Mouse (Mus musculus) C2C12 (cell line): ENCODE measurements around the gene Hcn3. TPM values are rescaled to one million over a fixed set of nuclear protein-coding genes. Genes with fewer than 3 reads are reported as not detected.

Experiments
- H3K27me3 ChIP-seq: one replicate; pipeline ENCODE4 v1.6.1; 2011; ENCODE audit not compliant: control insufficient read depth, insufficient read depth, insufficient read length
- H3K36me3 ChIP-seq: one replicate; pipeline ENCODE4 v1.6.1; 2011; ENCODE audit not compliant: control insufficient read depth, insufficient read depth
- H3K4me3 ChIP-seq: one replicate; pipeline ENCODE4 v1.5.1; 2011; ENCODE audit warnings: mild to moderate bottlenecking, control low read depth; ENCODE audit not compliant: poor library complexity, insufficient read depth, severe bottlenecking
- H3K79me2 ChIP-seq: one replicate; pipeline ENCODE4 v1.6.1; 2011; ENCODE audit not compliant: control insufficient read depth, insufficient read depth
- H3K79me3 ChIP-seq: one replicate; pipeline ENCODE4 v1.6.1; 2011; ENCODE audit warnings: low read depth, control low read depth
- H3ac ChIP-seq: one replicate; pipeline ENCODE3; 2011; ENCODE audit warnings: low read depth; ENCODE audit not compliant: control insufficient read depth, insufficient read length
- CEBPB ChIP-seq: IDR thresholded peaks from one replicate; pipeline ENCODE4 v1.6.1; 2011; ENCODE audit warnings: low read depth, mild to moderate bottlenecking, control low read depth, moderate library complexity
- CTCF ChIP-seq: IDR thresholded peaks from one replicate; pipeline ENCODE4 v1.5.1; 2011; ENCODE audit not compliant: control insufficient read depth, insufficient read depth, insufficient read length
- FOSL1 ChIP-seq: IDR thresholded peaks from one replicate; pipeline ENCODE4 v1.8.0; 2011; ENCODE audit warnings: mild to moderate bottlenecking, low read length; ENCODE audit not compliant: poor library complexity, insufficient read depth, severe bottlenecking
- MAX ChIP-seq: IDR thresholded peaks from one replicate; pipeline ENCODE4 v1.6.1; 2011; ENCODE audit warnings: mild to moderate bottlenecking, control low read depth
- MYOD1 ChIP-seq: IDR thresholded peaks from one replicate; pipeline ENCODE4 v1.6.1; 2011; ENCODE audit warnings: low read depth; ENCODE audit not compliant: control insufficient read depth, insufficient read length
- MYOG ChIP-seq: IDR thresholded peaks from one replicate; pipeline ENCODE4 v1.6.1; 2011; ENCODE audit not compliant: control insufficient read depth, insufficient read length; ENCODE audit errors: extremely low read depth
- USF1 ChIP-seq: IDR thresholded peaks from one replicate; pipeline ENCODE4 v1.6.1; 2011; ENCODE audit warnings: low read depth, mild to moderate bottlenecking, control low read depth, moderate library complexity
- polyA plus RNA-seq: library from polyadenylated mRNA; unstranded; fragments of >200 nt; fragmentation: generic; extraction: Trizol; gene quantifications from one replicate; pipeline ENCODE4 v1.2.1, GENCODE M21; 2012; ENCODE audit warnings: missing spikeins

The Hcn3 gene
- polyA plus RNA-seq, 1 experiment = 0.15 TPM

DNA sequence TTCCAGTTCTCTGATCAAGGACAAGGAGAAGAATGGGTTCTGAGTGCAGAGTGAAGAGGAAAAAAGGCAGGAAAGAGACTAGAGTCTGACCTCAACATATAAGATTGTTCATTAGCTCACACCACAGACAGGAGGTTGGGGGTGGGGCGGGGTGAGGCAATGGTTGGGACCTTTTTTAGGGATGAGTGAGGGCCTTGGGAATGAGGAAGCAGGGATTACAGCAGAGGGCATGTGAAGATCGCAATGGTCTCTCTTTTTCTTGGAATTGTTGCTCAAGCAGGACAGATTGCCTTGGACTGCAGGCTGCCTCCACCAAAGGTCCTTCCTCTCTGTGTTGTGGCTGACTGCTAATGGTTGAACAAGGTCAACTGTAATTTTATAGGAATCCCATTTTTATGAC is 36.7 kb downstream of the Hcn3 start:
- Histone ChIP-seq H3K79me3 (no peaks in the 10 kb centered on the region), H3K27me3 (peaks cover 21% of the 10 kb centered on the region), H3ac (no peak overlapping the region), H3K79me2 (no peaks in the 10 kb centered on the region), H3K4me3 (no peak overlapping the region), H3K36me3 (no peaks in the 10 kb centered on the region)
- no peak for TF ChIP-seq USF1
- TF ChIP-seq MAX = no peak
- TF ChIP-seq CEBPB = no peak
- no peak for TF ChIP-seq FOSL1
- TF ChIP-seq MYOD1 = no peak
- TF ChIP-seq MYOG = no peak
- no peak for TF ChIP-seq CTCF

DNA sequence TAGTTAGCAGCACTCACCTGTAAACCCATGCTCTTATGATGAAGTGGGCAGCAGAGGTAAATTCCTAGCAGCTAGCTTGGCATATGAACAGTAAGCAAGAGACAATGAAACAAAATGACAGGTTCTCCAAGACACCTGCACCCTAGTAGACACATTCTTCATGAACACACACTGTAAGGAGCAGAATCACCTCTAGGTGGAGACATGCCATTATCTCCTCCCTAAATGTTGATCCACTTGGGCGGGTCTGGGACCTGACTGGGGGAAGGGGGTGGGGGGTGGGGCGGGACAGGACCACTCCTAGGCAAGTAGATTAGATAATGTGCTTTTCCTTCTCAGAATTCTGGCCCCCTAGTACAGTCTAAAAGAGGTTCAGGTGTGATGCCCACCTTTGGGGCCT is 44.5 kb downstream of the Hcn3 start:
- H3K79me2 ChIP-seq = no peaks in the 10 kb centered on the region
- no peak overlapping the region for H3K4me3 ChIP-seq
- H3K79me3 ChIP-seq = no peaks in the 10 kb centered on the region
- H3K27me3 ChIP-seq = peaks cover 12% of the 10 kb centered on the region
- no peaks in the 10 kb centered on the region for H3K36me3 ChIP-seq
- TF ChIP-seq CEBPB (no peak), CTCF (peak; percentile 31)
- H3ac ChIP-seq = no peak overlapping the region

DNA sequence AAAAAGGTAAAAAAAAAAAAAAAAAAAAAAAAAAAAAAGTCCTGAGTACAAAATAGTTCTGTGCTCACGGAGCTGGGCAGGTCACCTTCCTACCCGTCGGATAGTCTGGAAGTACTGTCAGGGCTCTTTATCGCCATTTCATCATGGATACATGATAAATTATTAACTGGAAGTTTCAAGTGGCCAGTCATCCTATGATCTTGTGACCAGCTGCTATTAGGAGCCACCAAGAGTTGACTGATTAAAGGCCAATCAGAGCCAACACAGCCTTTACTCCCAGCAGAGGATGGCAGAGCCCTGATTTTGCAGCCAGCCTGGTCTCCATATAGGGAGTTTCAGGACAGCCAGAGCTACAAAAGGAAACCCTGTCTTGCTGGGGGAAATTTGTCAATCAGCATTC is 46.9 kb downstream of the Hcn3 start:
- Histone ChIP-seq H3K36me3 (no peaks in the 10 kb centered on the region), H3K79me2 (no peaks in the 10 kb centered on the region), H3K4me3 (no peak overlapping the region), H3K27me3 (peaks cover 6% of the 10 kb centered on the region), H3ac (no peak overlapping the region), H3K79me3 (no peaks in the 10 kb centered on the region)
- TF ChIP-seq CEBPB (no peak), USF1 (no peak), MYOG (no peak), FOSL1 (no peak)

DNA sequence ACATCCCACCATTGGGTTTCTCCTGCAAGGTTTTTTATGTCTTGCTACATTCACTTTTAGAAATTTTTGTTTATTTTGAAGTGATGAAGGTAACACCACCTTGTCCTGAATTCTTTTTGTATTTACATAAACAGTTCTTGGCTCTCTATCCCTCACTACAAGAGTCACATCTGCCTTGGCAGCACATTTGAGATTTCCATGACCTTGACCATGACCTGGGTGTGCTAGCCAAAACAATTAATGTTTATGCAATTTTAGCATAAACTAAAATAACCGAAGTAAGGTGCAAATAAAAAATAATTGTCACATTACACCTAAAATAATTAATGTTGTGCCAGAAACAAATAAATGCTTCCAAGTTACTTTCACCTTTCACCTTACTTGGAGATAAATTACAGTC is 51.9 kb downstream of the Hcn3 start:
- no peak overlapping the region for H3K4me3 ChIP-seq

DNA sequence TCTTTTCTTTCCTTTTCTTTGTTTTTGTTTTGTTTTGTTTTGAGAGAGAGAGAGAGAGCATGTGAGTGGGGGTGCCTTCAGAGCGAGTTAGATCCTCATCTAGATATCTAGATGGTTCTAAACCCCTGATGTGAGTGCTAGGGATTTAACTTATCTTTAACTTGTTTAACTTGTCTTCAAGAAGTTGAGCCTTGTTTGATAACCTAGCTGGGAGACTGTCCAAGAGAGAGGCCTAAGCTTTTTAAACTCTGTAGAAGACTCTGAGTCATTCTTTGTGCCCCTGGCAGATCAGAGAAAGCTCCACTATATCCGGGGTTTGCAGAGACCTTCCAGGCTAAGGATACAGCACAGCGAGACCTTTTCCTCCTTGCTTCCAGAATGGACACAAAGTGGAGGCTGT is 52.5 kb downstream of the Hcn3 start:
- no peaks in the 10 kb centered on the region for H3K27me3 ChIP-seq
- TF ChIP-seq MYOD1 (no peak), MYOG (no peak), FOSL1 (no peak), CTCF (no peak), MAX (no peak), CEBPB (no peak), USF1 (no peak)
- no peaks in the 10 kb centered on the region for H3K79me3 ChIP-seq
- no peaks in the 10 kb centered on the region for H3K36me3 ChIP-seq
- H3K79me2 ChIP-seq = no peaks in the 10 kb centered on the region
- no peak overlapping the region for H3K4me3 ChIP-seq
- no peak overlapping the region for H3ac ChIP-seq

More for the DNA sequence above, 51.9 kb downstream of the Hcn3 start:
- H3ac ChIP-seq = no peak overlapping the region
- H3K27me3 ChIP-seq = no peaks in the 10 kb centered on the region
- no peaks in the 10 kb centered on the region for H3K79me2 ChIP-seq
- H3K79me3 ChIP-seq = no peaks in the 10 kb centered on the region
- TF ChIP-seq MAX (no peak), USF1 (no peak), CTCF (no peak), MYOG (no peak), FOSL1 (no peak), MYOD1 (no peak), CEBPB (no peak)
- no peaks in the 10 kb centered on the region for H3K36me3 ChIP-seq

DNA sequence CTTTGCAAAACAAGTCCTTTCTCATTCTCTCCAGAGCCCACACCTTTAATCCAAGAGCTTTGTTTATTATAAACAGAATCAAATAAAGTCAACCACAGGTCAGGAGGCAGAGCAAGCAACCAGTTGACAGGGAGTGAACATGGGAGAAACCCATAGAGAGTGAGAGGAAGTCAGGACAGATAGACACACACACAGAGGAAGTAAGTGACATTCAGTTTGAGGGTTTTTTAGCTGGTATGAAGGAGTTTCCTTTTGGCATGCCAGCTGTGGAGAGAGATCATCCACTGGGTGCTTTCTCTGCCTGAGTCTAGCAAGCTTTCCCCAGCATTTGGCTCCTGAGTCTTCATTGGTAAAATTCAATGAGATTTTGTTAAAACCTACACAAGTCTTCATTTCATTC is 53.1 kb downstream of the Hcn3 start:
- H3K27me3 ChIP-seq = no peaks in the 10 kb centered on the region
- H3K79me2 ChIP-seq = no peaks in the 10 kb centered on the region
- no peak overlapping the region for H3ac ChIP-seq
- no peaks in the 10 kb centered on the region for H3K36me3 ChIP-seq
- TF ChIP-seq CTCF (no peak), FOSL1 (no peak), USF1 (no peak), MYOG (no peak), CEBPB (no peak), MAX (no peak)
- no peaks in the 10 kb centered on the region for H3K79me3 ChIP-seq
- H3K4me3 ChIP-seq = no peak overlapping the region

DNA sequence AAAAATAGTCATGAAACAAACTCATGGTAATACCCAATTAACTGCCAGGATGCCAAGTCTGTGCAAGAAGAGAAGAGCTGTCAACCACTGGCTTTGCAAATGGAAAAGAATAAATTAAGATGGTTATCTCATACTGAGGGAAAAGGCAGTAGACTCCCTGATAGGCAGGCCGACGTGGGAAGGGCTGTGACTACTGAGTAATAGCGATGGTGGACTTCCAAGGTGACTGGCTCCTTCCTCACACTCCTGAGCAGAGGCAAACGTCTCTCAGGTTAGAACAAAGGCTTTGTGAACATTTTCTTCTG is 56.8 kb downstream of the Hcn3 start:
- TF ChIP-seq CEBPB = no peak
- TF ChIP-seq MYOD1 = no peak
- no peak for TF ChIP-seq MYOG
- TF ChIP-seq USF1 = no peak
- TF ChIP-seq FOSL1 = no peak
- peaks cover 30% of the 10 kb centered on the region for H3K79me2 ChIP-seq
- H3K36me3 ChIP-seq = peaks cover 17% of the 10 kb centered on the region
- H3K4me3 ChIP-seq = no peak overlapping the region
- peaks cover 21% of the 10 kb centered on the region for H3K79me3 ChIP-seq
- H3K27me3 ChIP-seq = no peaks in the 10 kb centered on the region
- H3ac ChIP-seq = no peak overlapping the region
